15 mouse cellular contexts compared by ENCODE assay signal in genomic region chr17:8810201-8810600, GRCm38 (mm10).
"Had no signal": no experiment of that assay in that cellular context is flagged by ENCODE, and none has a peak within 500 bp of the region (broad histone marks: within the 10 kb centered on the region; RNA-seq: fewer than 3 reads in every experiment).

No protein-coding gene starts in this region.

- H3K27ac ChIP-seq: midbrain, embryonic 10.5 days; midbrain, embryonic 12.5 days; neural tube, embryonic 13.5 days; neural tube, embryonic 15.5 days had no signal

- DNase-seq: lung, embryonic 14.5 days; midbrain, embryonic 14.5 days; retina, postnatal 1 day; right cerebral cortex, adult 18-20 months; right cerebral cortex, postnatal 25 days; right cerebral cortex, postnatal 4 days; spleen, adult 18-20 months; thymus, adult 18-20 months; thymus, postnatal 14 days; thymus, postnatal 36 days had no signal

- H3K4me3 ChIP-seq: midbrain, embryonic 10.5 days; midbrain, embryonic 12.5 days; myocyte; neural tube, embryonic 13.5 days; neural tube, embryonic 15.5 days had no signal
